Mouse (Mus musculus) testis, adult 2 months (tissue): ENCODE measurements around the gene Agl. TPM values are rescaled to one million over a fixed set of nuclear protein-coding genes. Genes with fewer than 3 reads are reported as not detected.

ENCODE experiments used
- H3K27ac ChIP-seq: fragments of 200-500 bp; 2 replicates; pipeline ENCODE4 v1.5.1; 2012; ENCODE audit warnings: low read depth, low read length; ENCODE audit not compliant: control insufficient read depth, insufficient read depth
- H3K27me3 ChIP-seq: fragments of 200-500 bp; 2 replicates; pipeline ENCODE4 v1.6.1; 2012; ENCODE audit warnings: mild to moderate bottlenecking, low read length, moderate library complexity; ENCODE audit not compliant: control insufficient read depth, insufficient read depth
- H3K36me3 ChIP-seq: fragments of 200-500 bp; 2 replicates; pipeline ENCODE4 v1.6.1; 2012; ENCODE audit warnings: mild to moderate bottlenecking, low read length; ENCODE audit not compliant: control insufficient read depth, insufficient read depth
- H3K4me1 ChIP-seq: fragments of 200-500 bp; 2 replicates; pipeline ENCODE4 v1.6.1; 2012; ENCODE audit warnings: low read length; ENCODE audit not compliant: control insufficient read depth, insufficient read depth
- H3K4me3 ChIP-seq: fragments of 200-500 bp; 2 replicates; pipeline ENCODE4 v1.5.1; 2012; ENCODE audit warnings: low read depth, mild to moderate bottlenecking, low read length, moderate library complexity, mixed read lengths; ENCODE audit not compliant: control insufficient read depth
- CTCF ChIP-seq: fragments of 200-500 bp; IDR thresholded peaks from 2 replicates; pipeline ENCODE4 v1.5.1; 2012; ENCODE audit warnings: low read depth, mild to moderate bottlenecking, inconsistent platforms, low read length, moderate library complexity; ENCODE audit not compliant: control insufficient read depth, insufficient read depth, insufficient replicate concordance
- POLR2A ChIP-seq: fragments of 200-500 bp; IDR thresholded peaks from 2 replicates; pipeline ENCODE4 v1.6.1; 2012; ENCODE audit warnings: low read depth, mild to moderate bottlenecking, inconsistent platforms, low read length, moderate library complexity; ENCODE audit not compliant: control insufficient read depth
- polyA plus RNA-seq: library from polyadenylated mRNA; depleted of rRNA; stranded (reverse); fragments of >200 nt; gene quantifications from 2 replicates; pipeline ENCODE4 v1.2.3, GENCODE M21; 2012; rRNA removed

Gene Agl
- polyA plus RNA-seq, 1 experiment = 3.2 TPM

GRCm38 (mm10) chr3:116701601-116702000, 106.4 kb downstream of the Agl start:
- Histone ChIP-seq H3K27ac (no peak overlapping the region), H3K36me3 (no peaks in the 10 kb centered on the region), H3K27me3 (no peaks in the 10 kb centered on the region), H3K4me3 (no peak overlapping the region), H3K4me1 (no peaks in the 10 kb centered on the region)
- no peak for TF ChIP-seq POLR2A
- no peak for TF ChIP-seq CTCF

GRCm38 (mm10) chr3:116698786-116699185, 109.2 kb downstream of the Agl start:
- Histone ChIP-seq H3K27me3 (no peaks in the 10 kb centered on the region), H3K4me3 (no peak overlapping the region), H3K4me1 (no peaks in the 10 kb centered on the region), H3K36me3 (no peaks in the 10 kb centered on the region), H3K27ac (no peak overlapping the region)
- TF ChIP-seq CTCF (no peak), POLR2A (no peak)

GRCm38 (mm10) chr3:116695666-116695985, 112.3 kb downstream of the Agl start:
- TF ChIP-seq CTCF (no peak), POLR2A (no peak)
- Histone ChIP-seq H3K36me3 (no peaks in the 10 kb centered on the region), H3K27me3 (no peaks in the 10 kb centered on the region), H3K4me3 (no peak overlapping the region), H3K27ac (no peak overlapping the region), H3K4me1 (no peaks in the 10 kb centered on the region)

- no peaks in the 10 kb centered on the region for H3K4me1 ChIP-seq
- no peak overlapping the region for H3K4me3 ChIP-seq
- TF ChIP-seq CTCF = no peak
- no peak for TF ChIP-seq POLR2A
- no peak overlapping the region for H3K27ac ChIP-seq
- no peaks in the 10 kb centered on the region for H3K36me3 ChIP-seq
- no peaks in the 10 kb centered on the region for H3K27me3 ChIP-seq
Measured at GRCm38 (mm10) chr3:116694955-116695665, 112.9 kb downstream of the Agl start.

- H3K36me3 ChIP-seq = no peaks in the 10 kb centered on the region
- H3K4me1 ChIP-seq = no peaks in the 10 kb centered on the region
- no peak overlapping the region for H3K27ac ChIP-seq
- TF ChIP-seq POLR2A (no peak), CTCF (no peak)
- H3K27me3 ChIP-seq = no peaks in the 10 kb centered on the region
- no peak overlapping the region for H3K4me3 ChIP-seq
Measured at GRCm38 (mm10) chr3:116694312-116694711, 113.7 kb downstream of the Agl start.

Other genes with a start within 250 kb of the Agl start
- gene Lrrc39, start 245.2 kb downstream of the Agl start, polyA plus RNA-seq = 0.02 TPM in 1 of 2 replicates, not detected in the other
- gene Sass6, start 213.2 kb downstream of the Agl start, polyA plus RNA-seq = 21.4 and 22.8 TPM in 2 replicates
- 4.8 and 5.0 TPM in 2 replicates for gene Trmt13, start 193.6 kb downstream of the Agl start, polyA plus RNA-seq
- 115 and 145 TPM in 2 replicates for gene Mfsd14a, start 145.5 kb downstream of the Agl start, polyA plus RNA-seq
- 0.19 TPM in 1 of 2 replicates, not detected in the other for gene Gm43191, start 126.9 kb downstream of the Agl start, polyA plus RNA-seq
- 19.5 and 20.1 TPM in 2 replicates for gene Slc35a3, start 95.3 kb downstream of the Agl start, polyA plus RNA-seq
- 0.58 and 0.66 TPM in 2 replicates for gene Frrs1, start 51.3 kb upstream of the Agl start, polyA plus RNA-seq
- 0.41 and 0.54 TPM in 2 replicates for gene 4930455H04Rik, start 160.1 kb upstream of the Agl start, polyA plus RNA-seq
- gene Palmd, start 160.8 kb upstream of the Agl start, polyA plus RNA-seq = 0.26 and 0.36 TPM in 2 replicates